Mouse (Mus musculus): Measurements from ENCODE around the gene Sp4.

Sp4 gene

GRCm38 (mm10) chr12:118276385-118276784 is 24.9 kb downstream of the Sp4 start:
- no peak for DNase-seq (ENCODE audit: low read depth, low spot score)

- DNase-seq (ENCODE audit: low read depth, low spot score), result no peak
Measured at GRCm38 (mm10) chr12:118264905-118265304, 36.3 kb downstream of the Sp4 start.

- no peak for DNase-seq (ENCODE audit: low read depth, low spot score)
Measured at GRCm38 (mm10) chr12:118263878-118264277, 37.4 kb downstream of the Sp4 start.

- DNase-seq (ENCODE audit: low read depth, low spot score), result peak; percentile 1
Measured at GRCm38 (mm10) chr12:118255292-118255782, 45.9 kb downstream of the Sp4 start.

GRCm38 (mm10) chr12:118221182-118221581 is 80.1 kb downstream of the Sp4 start:
- no peak for DNase-seq (ENCODE audit: low read depth, low spot score)

- DNase-seq (ENCODE audit: low read depth, low spot score), result no peak
Measured at GRCm38 (mm10) chr12:118220062-118220461, 81.2 kb downstream of the Sp4 start.

- DNase-seq (ENCODE audit: low read depth, low spot score), result no peak
Measured at GRCm38 (mm10) chr12:118212163-118212562, 89.1 kb downstream of the Sp4 start.

GRCm38 (mm10) chr12:118198386-118199093 is 102.7 kb downstream of the Sp4 start, which contains the start of gene Dnah11:
Gene Dnah11 (minus strand): TSS chr12:118199043.
- peak; percentile 49 for DNase-seq (ENCODE audit: low read depth, low spot score)

GRCm38 (mm10) chr12:118196583-118196982 is 104.7 kb downstream of the Sp4 start:
- DNase-seq (ENCODE audit: low read depth, low spot score), result no peak

- no peak for DNase-seq (ENCODE audit: low read depth, low spot score)
Measured at GRCm38 (mm10) chr12:118189535-118189934, 111.7 kb downstream of the Sp4 start.

GRCm38 (mm10) chr12:118187663-118188062 is 113.6 kb downstream of the Sp4 start:
- DNase-seq (ENCODE audit: low read depth, low spot score), result no peak

- DNase-seq (ENCODE audit: low read depth, low spot score), result peak; percentile 17
Measured at GRCm38 (mm10) chr12:118186881-118187489, 114.3 kb downstream of the Sp4 start.

GRCm38 (mm10) chr12:118186120-118186880 is 114.9 kb downstream of the Sp4 start:
- no peak for DNase-seq (ENCODE audit: low read depth, low spot score)
